Mouse (Mus musculus) erythroblast, adult 5-6 weeks (primary cell): Measurements from ENCODE around the gene Fance. TPM values are rescaled to one million over a fixed set of nuclear protein-coding genes. Genes with fewer than 3 reads are reported as not detected.
A peak's percentile ranks its signal among the peaks of the same experiment; 100 is the strongest.

Source experiments
- ATAC-seq: replicated peaks from 2 replicates; pipeline ENCODE4 v1.8.0; 2016; ENCODE audit warnings: moderate number of reproducible peaks, mild to moderate bottlenecking, moderate TSS enrichment, inconsistent platforms; ENCODE audit not compliant: poor library complexity, low FRiP score, severe bottlenecking
- total RNA-seq, 2 experiments: library from RNA; stranded (forward) in 1 of 2; stranded (reverse) in 1 of 2; fragments of 150-400 nt in 1 of 2; fragments of 200-764, 138-1000 nt in 1 of 2; gene quantifications; 2 replicates each; pipeline versions ENCODE4 v1.2.3 to v1.2.4; 2015 to 2017; ENCODE audit warnings: low replicate concordance in 2 of 2

Fance gene
- 23.1 TPM in 1 of 2 replicates, not detected in the other for total RNA-seq (2015; ENCODE audit: low replicate concordance)
- 0.68 and 8.4 TPM in 2 replicates for total RNA-seq (2017; ENCODE audit: low replicate concordance)

DNA sequence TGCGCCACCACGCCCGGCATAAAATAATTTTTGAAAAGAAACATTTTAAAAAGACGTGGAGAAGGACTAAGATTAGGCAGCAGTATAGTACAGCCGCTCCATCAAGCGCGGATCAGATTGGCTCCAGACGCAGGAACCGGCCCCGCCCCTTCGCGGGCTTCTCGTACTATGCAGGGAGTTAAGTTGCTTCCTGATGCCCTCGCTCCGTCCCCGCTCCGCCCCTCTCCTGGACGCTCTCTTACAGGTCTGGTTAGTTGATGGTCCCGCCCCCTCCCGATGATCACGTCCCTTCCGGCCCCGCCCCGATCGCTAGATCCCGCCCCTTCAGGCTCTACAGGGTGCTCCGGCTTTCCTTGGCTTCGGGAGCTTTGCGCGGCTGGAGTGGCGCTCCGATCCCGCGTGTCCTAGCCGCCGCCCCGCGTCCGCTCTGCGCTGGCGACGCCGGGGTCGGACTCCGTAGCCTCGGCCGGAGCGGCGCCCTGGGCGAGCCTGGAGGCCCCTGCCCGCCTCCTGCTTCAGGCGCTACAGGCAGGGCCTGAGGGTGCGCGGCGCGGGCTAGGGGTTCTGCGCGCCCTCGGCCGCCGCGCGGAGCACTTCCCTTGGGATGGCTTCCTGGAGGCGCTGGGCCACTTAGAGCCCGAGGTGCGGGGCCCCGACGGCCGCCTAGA is at the start of gene Fance:
TSS of gene Fance (plus strand) at position 308 of the 668 bp plus-strand sequence.
- ATAC-seq, result peak; percentile 96

DNA sequence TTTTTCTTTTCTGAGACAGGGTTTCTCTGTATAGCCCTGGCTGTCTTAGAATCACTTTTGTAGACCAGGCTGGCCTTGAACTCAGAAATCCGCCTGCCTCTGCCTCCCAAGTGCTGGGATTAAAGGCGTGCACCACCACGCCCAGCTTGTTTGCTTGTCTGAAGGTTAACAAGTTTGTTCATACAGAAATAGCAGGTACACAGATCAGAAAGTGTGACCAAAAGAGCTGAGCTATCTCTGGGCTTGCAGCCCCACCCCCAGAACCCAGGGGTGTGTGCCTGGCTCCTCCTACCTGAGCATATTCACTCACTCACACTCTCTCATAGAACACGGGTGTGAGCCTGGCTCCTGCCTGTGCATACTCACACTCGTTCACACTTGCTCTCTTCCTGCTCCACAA is 46.1 kb upstream of the Fance start:
- no peak for ATAC-seq

DNA sequence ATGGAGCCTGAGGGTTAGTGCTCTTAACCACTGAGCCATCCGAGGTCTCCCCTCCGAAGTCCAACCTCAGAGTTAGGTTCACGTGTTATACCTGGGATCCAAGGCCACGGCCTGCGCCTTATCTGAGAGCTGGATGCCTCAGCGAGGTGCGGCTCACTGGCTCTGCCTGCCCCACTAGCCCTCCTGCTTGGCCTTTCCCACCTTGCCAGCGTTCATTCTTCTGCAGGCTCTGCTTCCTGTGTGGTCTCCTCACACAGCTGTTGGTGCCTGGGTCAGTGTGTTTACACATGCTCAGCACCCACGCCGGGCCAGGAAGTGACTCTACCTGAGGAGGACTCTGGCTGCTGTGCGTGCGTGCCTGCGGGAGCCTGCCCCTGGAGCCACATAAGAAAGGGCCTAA is 43.2 kb upstream of the Fance start:
- ATAC-seq, result no peak

DNA sequence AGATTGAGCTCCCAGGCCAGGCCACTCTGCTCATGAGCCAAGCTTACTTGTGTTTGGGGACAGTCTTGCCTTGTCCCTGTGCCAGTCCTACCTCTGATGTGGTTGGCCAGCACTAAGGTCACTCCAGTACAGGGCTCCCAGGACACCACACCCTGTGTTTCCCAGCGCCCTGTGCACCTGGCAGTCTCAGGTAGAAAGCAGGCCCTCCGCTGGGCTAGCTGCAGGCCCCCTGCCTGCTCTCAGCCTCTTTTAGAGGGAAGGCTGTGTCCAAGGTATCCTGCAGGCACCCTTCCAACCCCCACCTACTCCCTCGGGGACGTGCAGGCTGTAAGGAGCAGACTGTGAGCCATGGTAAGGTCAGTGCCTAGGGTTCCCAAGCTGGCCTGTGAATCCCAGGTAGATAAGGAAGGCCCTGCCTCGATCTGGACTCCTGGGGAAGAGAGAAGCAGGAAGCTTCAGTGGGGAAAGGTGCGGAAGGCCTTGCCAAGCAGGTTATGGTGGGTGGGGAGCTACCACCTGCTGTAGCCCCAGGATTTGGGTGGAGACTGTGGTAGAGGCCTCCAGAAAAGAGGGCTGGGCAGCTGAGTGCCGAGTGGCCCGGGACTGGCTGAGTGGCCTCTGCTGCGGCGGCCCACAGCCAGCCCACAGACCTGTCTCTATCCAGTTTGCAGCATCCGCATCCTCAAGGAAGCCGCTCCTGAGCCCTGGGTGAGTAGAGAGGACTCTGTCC is 41.6 kb upstream of the Fance start:
- no peak for ATAC-seq

DNA sequence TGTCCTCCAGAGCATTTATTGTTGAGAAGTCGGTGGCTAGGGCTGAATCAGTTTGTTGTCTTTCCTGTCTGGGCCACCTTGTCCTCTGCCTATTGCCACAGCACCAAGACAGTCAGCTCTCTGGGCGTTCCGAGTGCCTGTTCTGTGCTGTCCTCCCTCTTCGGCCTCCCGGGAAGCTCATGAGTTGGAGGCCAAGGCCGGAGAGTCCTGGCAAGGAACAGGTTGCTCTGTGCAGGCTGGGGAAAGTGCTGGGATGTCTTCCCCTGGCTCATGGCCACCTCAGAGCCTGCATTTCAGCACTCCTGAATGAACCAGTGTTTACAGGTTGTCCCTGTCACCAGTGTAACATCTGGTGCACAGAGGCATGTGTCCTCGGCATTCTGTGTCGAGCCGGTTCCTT is 41.0 kb upstream of the Fance start:
- ATAC-seq, result no peak

DNA sequence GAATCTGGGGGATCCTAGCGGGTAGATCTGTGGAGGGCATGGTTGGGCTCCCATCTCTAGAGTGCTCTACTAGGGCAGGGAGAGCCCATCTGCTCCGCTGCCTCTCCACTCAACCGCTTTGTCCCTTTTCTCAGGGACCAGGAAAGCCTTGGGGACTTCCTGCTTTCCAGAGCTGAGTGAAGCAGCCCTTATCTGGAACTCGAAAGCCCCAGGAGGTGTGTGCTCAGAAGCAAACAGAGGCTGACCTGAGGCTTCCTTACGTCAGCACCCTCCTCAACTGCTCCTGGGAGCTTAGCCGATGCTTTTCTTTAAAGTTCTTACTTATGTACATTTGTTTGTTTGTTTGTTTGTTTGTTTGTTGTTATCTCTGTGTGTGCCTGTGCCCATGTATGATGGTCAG is 40.5 kb upstream of the Fance start:
- ATAC-seq, result no peak

DNA sequence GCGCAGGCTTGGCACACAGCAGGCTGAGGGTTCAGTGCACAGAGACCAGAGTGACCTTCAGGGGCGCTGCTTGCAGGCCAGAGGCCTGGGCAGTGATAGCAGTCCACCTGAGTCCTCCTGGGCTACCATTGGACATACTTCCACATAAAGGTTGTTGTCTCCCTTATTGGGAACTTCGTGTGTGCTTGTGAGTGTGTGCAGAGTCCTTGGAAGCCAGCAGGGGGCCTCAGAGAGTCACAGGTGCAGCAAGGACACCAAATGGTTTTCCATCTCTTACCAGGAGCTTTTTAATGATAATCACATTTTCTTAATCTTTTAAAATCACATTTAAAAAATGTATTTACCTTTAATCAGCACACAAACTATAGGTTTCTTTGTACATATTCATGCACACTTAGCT is 38.6 kb upstream of the Fance start:
- no peak for ATAC-seq

DNA sequence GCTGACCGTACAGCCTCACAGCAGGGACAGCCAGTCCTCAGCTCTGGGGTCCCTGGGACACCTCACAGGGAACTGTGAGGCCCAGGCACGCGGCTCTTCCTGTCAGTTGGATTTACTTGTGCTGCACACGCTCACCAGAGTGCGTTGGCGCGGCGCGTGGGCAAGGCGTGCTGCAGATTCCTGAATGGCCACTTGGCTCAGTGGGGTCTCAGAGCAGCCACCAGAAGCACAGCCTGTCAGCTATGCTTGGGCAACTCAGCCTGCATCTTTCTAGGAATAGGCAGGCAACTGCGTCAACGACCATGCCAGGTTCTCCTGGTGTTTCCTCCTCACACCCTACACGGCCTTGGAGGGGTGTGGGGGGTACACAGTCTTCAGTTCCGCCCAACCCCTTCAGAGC is 36.1 kb upstream of the Fance start:
- ATAC-seq, result no peak

DNA sequence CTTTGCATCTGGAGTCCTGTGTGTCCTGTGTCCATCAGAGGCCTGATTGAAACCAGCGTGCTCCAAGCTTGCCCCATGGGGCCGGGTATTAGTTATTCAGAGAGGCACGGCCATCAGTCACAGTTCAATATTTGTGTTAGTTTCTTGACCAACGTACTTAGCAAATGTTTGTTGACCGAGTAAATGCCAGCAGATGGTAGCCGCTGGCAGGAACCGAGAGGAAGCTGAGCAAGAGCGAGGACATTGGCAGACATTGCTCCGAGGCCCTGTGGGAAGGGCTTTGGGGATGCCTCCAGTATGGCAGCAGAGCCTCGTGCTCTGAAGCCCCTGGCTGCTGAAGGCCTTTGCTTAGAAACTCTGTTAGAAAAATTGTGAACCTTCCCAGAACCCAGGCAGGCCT is 35.6 kb upstream of the Fance start:
- ATAC-seq, result no peak

DNA sequence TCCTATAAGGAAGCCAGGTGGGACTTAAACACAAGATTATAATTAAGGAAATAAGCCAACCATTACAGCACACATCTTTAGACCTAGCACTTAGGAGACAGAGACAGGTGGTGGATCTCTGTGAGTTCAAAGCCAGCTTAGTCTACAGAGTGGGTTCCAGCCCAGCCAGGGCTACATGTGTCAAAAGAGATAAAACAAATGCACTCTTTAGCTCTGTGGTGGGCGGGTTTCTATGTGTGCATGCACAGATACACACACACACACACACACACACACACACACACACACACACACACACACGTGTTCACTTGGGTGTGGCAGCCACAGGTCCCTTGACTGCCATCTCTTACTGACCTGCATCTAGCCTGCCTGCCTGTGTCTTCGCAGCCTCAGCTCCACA is 35.2 kb upstream of the Fance start:
- no peak for ATAC-seq

DNA sequence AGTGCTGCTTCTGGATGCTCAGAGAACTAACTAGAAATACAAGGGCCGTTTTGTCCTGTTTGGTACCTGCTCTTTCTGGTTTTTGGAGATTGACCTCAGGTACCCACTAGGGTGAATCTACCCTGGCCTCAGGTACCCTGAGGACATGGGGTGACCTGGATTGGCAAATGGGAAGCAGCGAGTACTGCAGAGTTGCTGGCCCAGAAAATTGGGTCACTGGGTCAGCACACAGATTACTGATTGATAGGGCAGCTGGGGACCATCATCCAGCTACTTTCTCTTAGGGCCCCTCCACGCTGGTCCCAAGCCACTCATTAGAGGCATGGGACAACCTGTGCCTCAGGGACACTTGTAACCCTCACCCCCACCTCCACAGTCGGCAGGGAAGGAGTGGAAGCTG is 34.1 kb upstream of the Fance start:
- ATAC-seq, result no peak

DNA sequence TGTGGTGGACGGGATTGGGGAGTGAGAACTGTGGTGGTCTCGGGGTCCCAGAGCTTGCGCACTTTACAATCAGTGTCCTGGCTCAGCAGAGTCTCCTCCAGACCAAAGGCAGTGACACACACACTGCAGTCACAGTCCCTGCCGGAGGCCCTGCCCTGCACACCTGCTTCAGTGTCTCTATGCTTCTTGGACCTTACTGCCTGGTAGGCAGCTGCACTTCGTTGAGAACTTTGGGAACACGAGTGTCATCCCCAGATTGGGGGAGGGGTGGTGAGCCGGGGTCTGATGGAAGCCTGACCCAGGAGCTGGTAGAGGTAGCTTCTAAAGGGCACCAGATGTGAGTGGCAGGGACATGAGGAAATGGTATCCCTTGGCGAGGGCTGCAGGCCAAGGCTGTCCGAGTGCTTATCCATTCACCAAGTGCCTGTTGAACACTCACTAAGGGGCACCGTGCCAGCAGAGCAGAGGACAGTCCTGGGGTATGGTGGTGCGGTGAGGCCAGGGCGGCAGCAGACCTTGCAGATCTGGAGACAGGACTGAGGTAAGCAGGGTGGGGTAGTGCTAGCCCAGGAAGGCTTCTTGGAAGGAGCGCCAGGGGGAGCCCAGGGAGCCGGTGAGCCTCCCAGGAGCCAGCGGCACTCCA is 33.4 kb upstream of the Fance start:
- ATAC-seq, result no peak

DNA sequence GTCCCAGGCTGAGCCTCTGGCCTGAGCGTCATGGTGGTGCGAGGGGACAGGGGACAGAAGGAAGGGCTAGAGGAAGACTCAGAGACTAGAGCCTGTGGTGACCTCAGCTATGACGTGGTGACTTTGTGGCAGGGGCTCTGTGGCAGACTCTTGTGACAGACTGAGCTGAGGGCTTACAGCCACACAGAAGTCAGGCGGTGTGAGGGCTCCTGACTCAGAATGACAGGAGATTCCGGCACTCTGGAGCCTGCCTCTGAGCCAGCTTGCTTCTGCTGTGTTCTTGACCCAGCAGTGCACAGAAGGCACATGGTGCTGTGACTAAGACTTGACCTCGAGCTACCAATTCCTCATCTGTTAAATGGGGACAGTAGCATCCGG is 32.9 kb upstream of the Fance start:
- ATAC-seq, result no peak

DNA sequence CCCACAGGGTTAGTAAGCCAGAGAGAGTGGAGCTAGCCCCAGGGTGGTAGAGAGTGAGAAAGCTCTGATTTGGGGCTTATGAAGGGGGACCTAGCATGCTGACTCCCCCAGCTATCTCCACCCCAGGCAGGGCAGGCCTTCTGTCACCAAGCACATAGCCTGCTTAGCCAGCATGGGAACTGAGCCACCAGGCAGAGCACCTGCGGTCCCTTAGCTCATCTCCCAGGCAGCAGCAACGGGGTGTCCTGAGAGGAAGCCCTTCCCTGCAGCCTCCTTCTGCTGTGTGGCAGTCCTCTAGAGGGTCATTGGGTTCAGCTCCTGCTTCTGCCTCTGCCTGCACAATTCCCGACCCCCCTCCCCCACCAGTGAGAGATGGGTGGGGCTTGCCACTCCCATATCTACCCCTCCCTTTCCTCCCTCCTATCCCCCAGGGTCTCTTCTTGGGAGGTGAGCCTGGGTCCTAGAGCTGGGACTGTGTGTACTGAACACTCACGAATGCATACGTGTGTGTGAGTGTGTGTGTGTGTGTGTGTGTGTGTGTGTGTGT is 32.4 kb upstream of the Fance start:
- ATAC-seq, result no peak

DNA sequence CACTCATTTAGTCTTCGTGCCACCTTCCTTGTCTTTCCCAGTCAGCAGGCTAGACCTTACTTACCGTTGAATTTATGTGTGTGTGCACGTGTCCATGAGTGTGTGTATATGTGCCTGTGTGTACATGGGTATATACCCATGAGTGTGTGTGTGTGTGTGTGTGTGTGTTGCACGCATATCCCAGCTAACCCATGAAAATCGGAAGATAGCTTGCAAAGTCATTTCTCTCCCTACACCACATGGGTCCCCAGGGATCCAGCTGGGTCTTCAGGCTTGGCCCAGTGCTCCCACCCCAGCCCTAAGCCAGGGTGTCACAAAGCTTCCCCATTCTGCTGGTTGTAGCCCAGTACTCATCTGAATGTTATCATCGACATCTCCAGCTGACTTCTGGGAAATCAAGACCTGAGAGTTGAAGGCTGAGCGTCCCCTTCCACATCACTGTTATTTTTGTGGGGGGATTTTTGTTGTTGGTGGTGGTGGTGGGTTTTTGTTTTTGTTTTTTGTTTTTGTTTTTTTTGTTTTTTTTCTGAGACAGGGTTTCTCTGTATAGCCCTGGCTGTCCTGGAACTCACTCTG is 31.4 kb upstream of the Fance start:
- ATAC-seq, result no peak

DNA sequence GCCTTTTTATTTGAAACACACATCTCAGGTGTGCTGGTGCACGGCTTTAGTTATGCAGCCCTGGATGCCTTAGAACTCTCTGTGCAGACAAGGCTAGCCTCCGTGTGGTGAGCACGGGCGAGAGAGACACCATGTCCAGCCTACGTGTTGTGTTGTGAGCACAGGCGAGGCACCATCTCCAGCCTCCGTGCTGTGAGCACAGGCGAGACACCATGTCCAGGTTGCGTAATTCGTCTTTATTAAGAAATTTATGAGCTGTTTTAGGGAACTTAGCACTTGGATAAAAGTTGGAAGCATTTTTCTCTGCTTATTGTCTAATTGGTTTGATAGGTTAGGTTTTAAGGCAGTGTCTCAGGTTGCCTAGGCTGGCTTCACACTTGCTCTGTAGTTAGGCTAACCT is 30.1 kb upstream of the Fance start:
- ATAC-seq, result no peak

DNA sequence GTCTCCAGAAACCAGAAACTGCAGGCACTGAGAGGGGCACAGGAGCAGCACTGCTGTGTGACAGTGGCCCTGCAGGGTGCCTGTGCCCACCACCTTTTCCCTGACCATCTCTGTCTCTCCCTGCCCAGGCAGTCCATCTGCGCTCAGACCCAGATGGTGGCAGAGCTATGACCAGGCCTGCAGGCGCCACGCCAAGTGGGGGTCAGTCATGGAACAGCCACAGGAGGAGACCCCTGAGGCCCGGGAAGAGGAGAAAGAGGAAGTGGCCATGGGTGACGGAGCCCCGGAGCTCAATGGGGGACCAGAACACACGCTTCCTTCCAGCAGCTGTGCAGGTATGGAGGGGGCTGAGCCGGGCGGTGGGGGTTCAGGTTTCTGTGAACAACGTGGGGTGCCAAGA is 27.2 kb upstream of the Fance start:
- no peak for ATAC-seq

DNA sequence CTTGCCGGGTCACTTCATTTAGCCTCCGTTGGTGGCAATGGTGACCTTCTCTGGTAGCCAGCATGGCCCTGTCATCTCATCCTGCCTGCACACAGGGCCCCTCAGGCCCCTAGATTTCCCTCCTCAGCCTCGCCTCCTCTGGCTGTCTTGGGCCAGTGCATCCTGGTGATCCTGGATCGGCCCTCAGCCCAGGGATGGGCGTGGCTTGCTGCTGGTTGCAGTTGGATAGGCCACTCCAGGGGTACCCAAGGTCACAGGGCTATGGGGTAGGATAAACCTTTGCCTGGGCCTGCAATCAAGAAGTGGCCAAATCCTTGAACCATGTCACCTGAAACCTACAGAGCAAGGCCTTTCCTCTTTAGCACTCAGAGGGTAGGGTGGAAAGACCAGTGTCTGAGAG is 26.4 kb upstream of the Fance start:
- ATAC-seq, result peak; percentile 50; the same call in 1 of the 2 replicates

DNA sequence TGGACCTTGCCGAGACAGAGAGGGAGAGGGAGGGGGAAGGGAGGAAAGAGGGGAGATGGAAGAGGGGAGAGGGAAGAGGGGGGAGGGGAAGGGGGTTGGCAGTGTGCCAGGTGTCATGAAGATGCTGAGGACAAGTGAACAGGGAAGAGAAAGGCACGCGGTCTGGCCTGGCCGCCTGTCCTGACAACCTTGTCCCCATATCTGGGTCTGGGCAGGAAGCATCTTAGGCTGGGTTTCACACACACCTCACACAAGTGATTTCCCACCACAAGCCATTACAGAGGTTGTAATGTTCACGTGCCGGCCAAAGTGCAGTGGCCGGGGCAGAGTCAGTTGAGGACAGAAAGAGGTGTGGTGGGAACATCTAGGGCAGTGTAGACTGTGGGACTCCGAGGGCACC is 25.7 kb upstream of the Fance start:
- ATAC-seq, result no peak

DNA sequence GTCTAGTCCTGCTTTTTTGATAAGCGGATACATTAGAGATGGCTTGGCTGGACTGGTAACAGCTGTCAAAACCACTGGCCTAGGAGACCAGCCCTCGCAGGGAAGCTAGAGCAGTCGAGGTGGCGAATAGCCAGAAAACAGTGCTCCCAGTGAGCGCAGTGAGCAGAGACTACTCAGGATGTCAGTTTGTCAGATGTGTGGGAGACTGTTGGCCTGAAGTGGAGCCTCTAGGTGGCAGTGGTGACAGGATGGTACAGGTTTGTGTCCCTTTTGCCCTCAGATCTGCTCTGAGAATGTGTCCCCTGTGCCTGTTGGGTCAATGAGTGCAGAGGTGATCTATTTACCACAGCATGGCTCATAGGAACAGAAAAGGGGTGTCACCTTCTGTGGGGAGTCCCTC is 25.3 kb upstream of the Fance start:
- no peak for ATAC-seq

DNA sequence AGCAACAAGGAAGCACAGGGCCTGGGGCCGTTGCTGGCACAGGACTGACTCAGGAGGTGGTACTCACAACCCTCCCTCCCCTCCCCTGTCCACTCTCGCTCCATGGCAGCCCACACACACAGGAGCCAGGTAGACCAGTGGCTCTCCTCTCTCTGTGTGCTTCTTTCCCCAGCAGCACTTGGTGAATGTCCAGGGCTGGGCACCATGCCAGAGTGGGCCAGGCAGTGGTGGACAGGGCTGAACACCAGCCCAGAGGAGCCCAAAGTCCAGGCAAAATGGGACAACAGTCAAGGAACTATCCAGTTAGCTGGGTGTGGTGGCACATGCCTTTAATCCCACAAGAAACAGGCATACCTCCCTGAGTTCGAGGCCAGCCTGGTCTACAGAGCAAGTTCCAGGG is 23.1 kb upstream of the Fance start:
- ATAC-seq, result no peak
